Mouse (Mus musculus): ENCODE results near the gene Zfp142. TPM values are rescaled to one million over a fixed set of nuclear protein-coding genes. Genes with fewer than 3 reads are reported as not detected.

Gene Zfp142
- polyA plus RNA-seq, 1 experiment from 2014 or later, result 5.4 TPM

DNA sequence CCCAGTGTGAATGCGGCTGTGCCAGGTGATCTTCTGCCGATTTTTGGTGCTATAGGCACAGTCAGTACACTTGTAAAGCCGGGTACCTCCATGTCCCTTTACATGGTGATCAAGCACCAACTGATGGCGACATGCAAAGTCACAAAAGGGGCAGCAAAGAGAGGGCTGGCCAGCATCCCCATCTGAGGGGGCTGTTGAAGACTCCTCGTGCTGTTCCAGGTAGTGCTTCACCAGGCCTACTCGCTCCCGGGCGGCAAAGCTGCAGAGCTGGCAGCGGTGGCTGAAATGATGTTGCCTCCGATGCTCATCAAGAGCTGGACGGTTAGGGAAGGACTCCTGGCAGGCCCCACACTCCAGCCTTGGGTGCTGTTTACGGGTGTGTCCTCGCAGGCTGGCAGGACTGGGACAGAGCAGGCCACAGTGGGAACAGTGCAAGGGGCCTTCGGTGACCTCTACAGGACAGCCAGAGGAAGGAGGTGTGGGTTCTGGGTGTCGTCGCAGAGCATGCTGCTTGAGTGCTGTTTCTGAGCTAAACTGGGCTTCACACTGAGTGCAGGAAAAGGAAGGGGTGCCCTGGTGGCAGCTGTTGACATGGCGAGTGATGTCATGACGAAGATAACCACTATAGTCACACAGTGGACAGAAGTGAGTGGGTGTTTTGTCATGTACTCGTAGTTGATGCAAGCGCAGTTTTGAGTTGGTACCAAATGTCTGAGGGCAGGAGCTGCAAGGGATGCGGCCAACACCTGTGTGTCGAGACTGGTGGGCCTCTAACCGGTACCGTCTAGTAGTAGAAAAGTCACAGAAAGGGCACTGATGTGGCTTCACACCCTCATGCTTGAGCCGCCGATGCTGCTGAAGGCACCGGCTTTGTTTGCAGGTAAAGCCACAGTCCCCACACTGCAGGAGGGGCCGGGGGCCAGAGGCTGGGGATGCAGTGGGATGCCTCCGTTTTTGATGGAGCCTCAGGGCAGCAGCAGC lies 18.0 kb downstream of the Zfp142 start:
- Histone ChIP-seq H3K4me2 (replicated peaks) (no peak overlapping the region), H3K27me3 (replicated peaks) (no peaks in the 10 kb centered on the region), H3K9ac (no peak overlapping the region), H3K4me3 (replicated peaks) (no peak overlapping the region), H3K27ac (no peak overlapping the region), H3K4me1 (replicated peaks) (no peaks in the 10 kb centered on the region), H3K36me3 (peaks cover 70% of the 10 kb centered on the region), H3K9me3 (no peaks in the 10 kb centered on the region)
- WGBS, result 91% methylated on average over 29 of the region's 29 CpGs
- no peak for ATAC-seq

DNA sequence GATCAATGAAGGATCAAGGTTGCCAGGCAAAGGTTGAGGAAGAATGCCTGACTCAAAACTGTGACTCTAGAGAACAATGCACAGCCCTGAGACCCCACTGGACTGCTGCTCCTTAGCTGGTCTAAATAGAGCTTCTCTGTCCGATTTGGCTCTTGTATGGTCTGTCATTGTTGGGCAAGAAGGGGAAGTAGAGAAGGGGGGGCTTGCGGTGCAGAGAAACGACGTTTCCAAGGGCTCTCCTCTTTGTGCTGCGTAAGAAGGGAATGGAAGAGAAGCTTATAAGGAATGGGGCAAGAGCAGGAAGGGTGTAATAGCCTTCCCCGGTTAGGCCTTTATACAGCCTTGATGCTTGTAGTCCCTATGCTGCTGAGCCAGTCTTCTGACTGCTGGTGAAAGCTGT lies 22.2 kb downstream of the Zfp142 start:
- Histone ChIP-seq H3K4me2 (replicated peaks) (no peak overlapping the region), H3K36me3 (peaks cover 47% of the 10 kb centered on the region), H3K9ac (no peak overlapping the region), H3K4me1 (replicated peaks) (no peaks in the 10 kb centered on the region), H3K27ac (no peak overlapping the region), H3K9me3 (no peaks in the 10 kb centered on the region), H3K27me3 (replicated peaks) (no peaks in the 10 kb centered on the region), H3K4me3 (replicated peaks) (no peak overlapping the region)
- WGBS, result 93% methylated on average over 6 of the region's 6 CpGs
- ATAC-seq, result no peak

DNA sequence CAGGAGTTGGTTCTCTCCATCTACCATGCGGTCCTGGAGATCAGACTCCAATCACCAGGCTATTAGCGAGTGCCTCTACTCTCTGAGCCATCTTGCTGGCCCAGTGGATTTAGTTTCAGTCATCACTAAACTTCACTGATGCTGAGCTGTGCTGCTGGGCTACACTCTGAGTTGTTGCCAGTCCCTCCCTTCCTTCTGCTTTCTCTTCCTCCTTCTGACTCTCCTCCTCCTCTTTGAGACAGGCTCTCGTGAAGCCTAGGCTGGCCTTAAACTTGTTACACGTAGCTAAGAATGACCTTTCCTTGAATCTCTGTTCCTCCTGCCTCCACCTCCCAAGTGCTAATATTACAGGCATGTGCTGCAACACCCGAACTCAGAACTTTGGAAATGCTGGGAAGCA lies 29.0 kb downstream of the Zfp142 start:
- Histone ChIP-seq H3K4me3 (replicated peaks) (no peak overlapping the region), H3K9ac (no peak overlapping the region), H3K4me1 (replicated peaks) (no peaks in the 10 kb centered on the region), H3K9me3 (no peaks in the 10 kb centered on the region), H3K36me3 (no peaks in the 10 kb centered on the region), H3K27ac (no peak overlapping the region), H3K27me3 (replicated peaks) (no peaks in the 10 kb centered on the region), H3K4me2 (replicated peaks) (no peak overlapping the region)
- ATAC-seq, result no peak
- WGBS, result 81% methylated on average over 5 of the region's 5 CpGs

DNA sequence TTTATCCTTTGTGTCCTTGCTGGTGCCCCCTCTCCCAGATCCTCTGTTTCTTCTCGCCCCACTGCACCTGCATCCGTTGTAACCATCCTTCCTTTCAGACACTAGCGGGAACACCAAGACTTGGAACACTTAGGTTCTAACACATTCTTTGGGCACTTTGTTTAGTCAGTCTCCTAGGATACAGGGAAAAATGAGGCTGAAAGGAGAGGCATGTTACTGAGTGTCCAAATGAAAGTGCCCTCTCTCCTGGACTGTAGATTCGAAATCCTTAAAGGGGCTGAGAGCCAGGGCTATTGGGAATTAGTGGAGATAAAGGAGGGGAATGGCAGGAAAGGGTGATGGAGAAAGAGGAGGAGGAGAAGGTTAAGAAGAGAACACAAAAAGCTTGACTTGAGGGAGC lies 43.9 kb downstream of the Zfp142 start, which contains the start of gene Usp37:
Usp37 (minus strand) TSS at position 101 of the 400 bp plus-strand sequence.
- Histone ChIP-seq H3K4me2 (replicated peaks) (no peak within 1 kb of the TSS), H3K27ac (no peak within 1 kb of the TSS), H3K9me3 (no peaks in the 10 kb centered on the region), H3K27me3 (replicated peaks) (no peaks in the 10 kb centered on the region), H3K36me3 (no peaks in the 10 kb centered on the region), H3K4me3 (replicated peaks) (no peak within 1 kb of the TSS), H3K4me1 (replicated peaks) (0 out of 2 replicates have a peak, but pooled peaks cover 4% of the 10 kb centered on the region), H3K9ac (no peak within 1 kb of the TSS)
- no peak for ATAC-seq
- WGBS, result 84% methylated on average over 4 of the region's 4 CpGs

DNA sequence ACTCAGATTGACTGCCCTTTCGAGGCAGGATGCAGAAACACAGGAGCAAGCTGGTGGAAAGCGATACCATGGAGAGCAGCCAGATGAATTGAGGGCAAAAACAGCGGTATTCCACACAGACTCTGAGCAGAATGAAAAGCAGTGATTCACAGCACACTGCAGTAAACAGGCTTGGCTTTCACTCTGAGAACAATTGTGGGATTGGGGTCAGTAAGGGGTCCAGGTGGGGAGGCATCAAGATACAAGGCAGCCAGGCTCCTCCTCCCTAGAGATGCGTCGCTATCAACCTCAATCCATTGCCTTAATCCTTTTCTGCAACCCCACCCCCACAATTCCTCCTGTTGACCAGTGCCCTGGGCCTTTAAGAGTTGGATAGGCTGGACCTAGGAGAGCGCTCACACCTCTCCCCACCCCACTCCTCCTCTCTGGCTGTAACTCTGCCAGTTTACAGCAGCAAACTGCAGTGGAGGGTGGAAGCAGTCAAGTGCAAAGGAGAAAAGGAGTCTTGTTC lies 45.5 kb downstream of the Zfp142 start, which contains the start of gene Plcd4:
Plcd4 (plus strand) TSS at position 438 of the 511 bp plus-strand sequence.
- no peaks in the 10 kb centered on the region for H3K27me3 ChIP-seq (replicated peaks)
- H3K4me1 ChIP-seq (replicated peaks), result 0 out of 2 replicates have a peak, but pooled peaks cover 4% of the 10 kb centered on the region
- no peak for ATAC-seq
- no peak within 1 kb of the TSS for H3K4me3 ChIP-seq (replicated peaks)
- H3K36me3 ChIP-seq, result no peaks in the 10 kb centered on the region
- H3K9me3 ChIP-seq, result no peaks in the 10 kb centered on the region
- no peak within 1 kb of the TSS for H3K9ac ChIP-seq
- no peak within 1 kb of the TSS for H3K27ac ChIP-seq
- 5% methylated on average over 6 of the region's 6 CpGs for WGBS
- no peak within 1 kb of the TSS for H3K4me2 ChIP-seq (replicated peaks)

DNA sequence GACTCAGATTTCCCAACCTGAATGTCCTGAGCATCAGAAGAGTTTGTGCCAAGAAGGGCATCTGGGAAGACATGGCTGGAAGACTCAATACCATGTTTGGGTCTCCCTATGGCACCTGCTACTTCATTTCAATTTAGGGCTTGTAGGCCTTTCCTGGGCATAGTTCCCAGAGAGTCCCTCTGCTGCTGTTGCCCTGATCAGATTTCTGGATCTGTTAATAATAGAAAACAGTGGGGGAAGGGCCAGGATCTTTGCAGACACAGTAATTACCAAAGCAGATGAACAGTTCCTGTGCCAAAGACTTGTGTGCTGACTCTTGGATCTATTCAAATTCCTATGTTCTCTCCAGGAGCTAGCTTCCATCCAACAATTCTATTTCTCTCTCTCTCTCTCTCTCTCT lies 49.4 kb downstream of the Zfp142 start:
- Histone ChIP-seq H3K9ac (no peak overlapping the region), H3K4me2 (replicated peaks) (no peak overlapping the region), H3K36me3 (no peaks in the 10 kb centered on the region), H3K9me3 (no peaks in the 10 kb centered on the region), H3K27ac (no peak overlapping the region), H3K27me3 (replicated peaks) (no peaks in the 10 kb centered on the region), H3K4me3 (replicated peaks) (no peak overlapping the region), H3K4me1 (replicated peaks) (0 out of 2 replicates have a peak, but pooled peaks cover 4% of the 10 kb centered on the region)
- ATAC-seq, result no peak

DNA sequence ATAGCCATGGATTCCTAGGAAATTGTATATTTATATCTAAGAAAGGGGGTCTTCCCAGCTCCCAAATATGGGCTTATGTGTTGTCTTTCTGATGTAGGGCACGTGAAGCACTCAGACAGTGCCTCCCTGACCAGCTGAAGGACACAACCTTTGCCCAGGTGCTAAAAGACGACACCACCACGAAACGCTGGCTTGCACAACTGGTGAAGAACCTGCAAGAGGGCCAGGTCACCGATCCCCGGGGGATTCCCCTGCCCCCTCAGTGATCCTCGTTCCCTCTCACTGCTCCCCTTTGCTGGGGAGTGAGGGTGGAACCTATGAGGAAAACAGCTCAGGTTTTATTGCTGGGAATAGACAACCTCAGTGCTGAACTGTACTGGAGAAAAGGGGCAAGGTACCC lies 59.5 kb downstream of the Zfp142 start:
- H3K4me1 ChIP-seq (replicated peaks), result no peaks in the 10 kb centered on the region
- 86% methylated on average over 7 of the region's 7 CpGs for WGBS
- H3K27ac ChIP-seq, result no peak overlapping the region
- H3K9me3 ChIP-seq, result no peaks in the 10 kb centered on the region
- ATAC-seq, result no peak
- peaks cover 28% of the 10 kb centered on the region for H3K36me3 ChIP-seq
- no peak overlapping the region for H3K4me3 ChIP-seq (replicated peaks)
- no peak overlapping the region for H3K4me2 ChIP-seq (replicated peaks)
- no peak overlapping the region for H3K9ac ChIP-seq
- no peaks in the 10 kb centered on the region for H3K27me3 ChIP-seq (replicated peaks)

DNA sequence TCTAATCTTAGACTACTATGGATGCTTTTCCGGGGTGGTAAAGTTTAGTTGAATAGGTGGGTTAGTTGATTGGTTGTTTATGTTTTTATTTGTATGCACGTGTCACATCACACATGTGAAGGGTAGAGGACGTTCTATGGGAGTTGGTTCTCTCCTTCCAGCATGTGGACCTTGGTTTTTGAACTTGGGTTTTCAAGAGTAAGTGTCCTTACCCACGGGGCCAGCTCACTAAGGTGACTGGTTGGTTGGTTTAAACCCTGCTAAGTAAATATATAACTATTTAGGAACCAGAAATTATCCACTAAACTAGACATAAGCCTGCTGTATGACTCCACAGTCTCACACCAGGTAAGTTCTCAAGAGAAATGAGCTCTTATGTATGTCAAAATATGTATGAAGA lies 63.3 kb downstream of the Zfp142 start:
- Histone ChIP-seq H3K27me3 (replicated peaks) (no peaks in the 10 kb centered on the region), H3K36me3 (peaks cover 30% of the 10 kb centered on the region), H3K4me3 (replicated peaks) (no peak overlapping the region), H3K9me3 (no peaks in the 10 kb centered on the region), H3K9ac (no peak overlapping the region), H3K4me1 (replicated peaks) (no peaks in the 10 kb centered on the region), H3K4me2 (replicated peaks) (no peak overlapping the region), H3K27ac (no peak overlapping the region)
- 88% methylated on average over 4 of the region's 4 CpGs for WGBS
- ATAC-seq, result no peak

DNA sequence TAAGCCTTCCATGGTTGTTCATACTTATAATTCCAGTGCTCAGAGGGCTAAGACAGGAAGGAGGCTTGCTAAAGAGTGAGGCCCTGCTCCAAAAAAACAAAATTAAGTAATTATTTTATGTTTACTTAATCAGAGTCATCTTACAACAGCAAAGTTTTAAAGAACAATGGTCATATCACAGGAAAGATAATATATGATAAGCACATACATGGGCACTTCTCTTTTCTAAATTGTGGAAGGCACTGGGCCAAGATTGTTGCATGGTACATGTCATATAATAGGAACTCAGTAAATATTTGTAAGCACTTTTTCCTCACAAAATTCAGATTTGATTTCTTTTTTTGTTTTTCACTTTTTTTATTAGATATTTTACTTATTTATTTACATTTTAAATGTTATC lies 68.2 kb downstream of the Zfp142 start:
- ATAC-seq, result no peak
- Histone ChIP-seq H3K27me3 (replicated peaks) (no peaks in the 10 kb centered on the region), H3K36me3 (peaks cover 16% of the 10 kb centered on the region)

More for the DNA sequence above, 68.2 kb downstream of the Zfp142 start:
- Histone ChIP-seq H3K9me3 (no peaks in the 10 kb centered on the region), H3K4me1 (replicated peaks) (no peaks in the 10 kb centered on the region), H3K4me3 (replicated peaks) (no peak overlapping the region), H3K9ac (no peak overlapping the region), H3K4me2 (replicated peaks) (no peak overlapping the region), H3K27ac (no peak overlapping the region)

Other genes with a start within 250 kb of the Zfp142 start
- gene Catip, start 226.1 kb downstream of the Zfp142 start, polyA plus RNA-seq (2015; fragmentation: Nextera tagmentation; extraction: Ambion mirVana), result 0.39 and 0.53 TPM in 2 replicates
- gene Slc11a1, start 213.1 kb downstream of the Zfp142 start, polyA plus RNA-seq (2015; fragmentation: Nextera tagmentation; extraction: Ambion mirVana), result 6.4 and 6.7 TPM in 2 replicates
- gene Ctdsp1, start 196.7 kb downstream of the Zfp142 start, polyA plus RNA-seq (2015; fragmentation: Nextera tagmentation; extraction: Ambion mirVana), result 75.4 and 78.7 TPM in 2 replicates
- gene Vil1, start 178.9 kb downstream of the Zfp142 start, polyA plus RNA-seq (2015; fragmentation: Nextera tagmentation; extraction: Ambion mirVana), result 135 and 146 TPM in 2 replicates
- 58.9 and 61.4 TPM in 2 replicates for gene Cnot9, start 82.2 kb downstream of the Zfp142 start, polyA plus RNA-seq (2015; fragmentation: Nextera tagmentation; extraction: Ambion mirVana)
- 0.29 TPM in 1 of 2 replicates, not detected in the other for gene Plcd4, start 45.4 kb downstream of the Zfp142 start, polyA plus RNA-seq (2015; fragmentation: Nextera tagmentation; extraction: Ambion mirVana)
- gene Usp37, start 44.0 kb downstream of the Zfp142 start, polyA plus RNA-seq (2015; fragmentation: Nextera tagmentation; extraction: Ambion mirVana), result 22.2 and 26.0 TPM in 2 replicates
- 21.9 and 22.1 TPM in 2 replicates for gene Bcs1l, start within 50 bp of the Zfp142 start, polyA plus RNA-seq (2015; fragmentation: Nextera tagmentation; extraction: Ambion mirVana)
- gene Rnf25, start 13.2 kb upstream of the Zfp142 start, polyA plus RNA-seq (2015; fragmentation: Nextera tagmentation; extraction: Ambion mirVana), result 28.2 and 30.2 TPM in 2 replicates
- 4.0 and 5.3 TPM in 2 replicates for gene Stk36, start 13.2 kb upstream of the Zfp142 start, polyA plus RNA-seq (2015; fragmentation: Nextera tagmentation; extraction: Ambion mirVana)
- gene Ttll4, start 73.5 kb upstream of the Zfp142 start, polyA plus RNA-seq (2015; fragmentation: Nextera tagmentation; extraction: Ambion mirVana), result 10.1 and 11.0 TPM in 2 replicates
- 6.0 and 6.3 TPM in 2 replicates for gene Cyp27a1, start 125.3 kb upstream of the Zfp142 start, polyA plus RNA-seq (2015; fragmentation: Nextera tagmentation; extraction: Ambion mirVana)
- 0.16 and 0.19 TPM in 2 replicates for gene Prkag3, start 161.0 kb upstream of the Zfp142 start, polyA plus RNA-seq (2015; fragmentation: Nextera tagmentation; extraction: Ambion mirVana)
- 0.18 and 0.58 TPM in 2 replicates for gene Wnt6, start 183.6 kb upstream of the Zfp142 start, polyA plus RNA-seq (2015; fragmentation: Nextera tagmentation; extraction: Ambion mirVana)
- gene Wnt10a, start 203.3 kb upstream of the Zfp142 start, polyA plus RNA-seq (2015; fragmentation: Nextera tagmentation; extraction: Ambion mirVana), result 0.15 and 0.16 TPM in 2 replicates

All from intestine, embryonic 15.5 days (tissue).